Mouse (Mus musculus): Measurements from ENCODE around the gene Pbx2. TPM values are rescaled to one million over a fixed set of nuclear protein-coding genes. Genes with fewer than 3 reads are reported as not detected.

Gene Pbx2
- total RNA-seq, 1 experiment from 2014 or later: 29.4 TPM

DNA sequence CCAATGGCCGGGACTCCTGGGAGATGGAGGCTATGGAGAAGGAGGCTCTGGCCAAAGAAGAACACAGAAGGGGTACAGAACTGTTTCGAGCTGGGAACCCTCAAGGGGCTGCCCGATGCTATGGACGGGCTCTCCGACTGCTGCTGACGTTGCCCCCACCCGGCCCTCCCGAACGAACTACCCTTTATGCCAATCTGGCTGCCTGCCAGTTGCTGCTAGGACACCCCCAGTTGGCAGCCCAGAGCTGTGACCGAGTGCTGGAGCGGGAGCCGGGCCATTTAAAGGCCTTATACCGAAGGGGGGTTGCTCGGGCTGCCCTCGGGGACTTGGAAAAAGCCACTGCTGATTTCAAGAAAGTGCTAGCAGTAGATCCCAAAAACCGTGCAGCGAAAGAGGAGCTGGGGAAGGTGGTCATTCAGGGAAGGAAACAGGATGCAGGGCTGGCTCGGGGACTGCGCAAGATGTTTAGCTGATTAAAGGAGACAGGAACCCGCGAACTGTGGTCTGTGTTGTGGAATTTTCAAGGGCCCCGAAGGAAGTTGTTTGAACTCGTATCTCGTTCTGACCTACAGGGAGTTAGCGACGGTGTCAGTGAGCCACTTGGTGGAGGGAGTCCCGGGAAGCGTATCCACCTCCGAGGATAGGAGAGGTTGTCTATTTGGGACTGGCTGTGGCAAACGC, 54.9 kb downstream of the Pbx2 start:
- no peak for ATAC-seq (replicated peaks; ENCODE audit: low read depth, poor library complexity, severe bottlenecking)

Other genes starting within 250 kb of the Pbx2 start
- gene Btnl2, start 236.4 kb upstream of the Pbx2 start, total RNA-seq (2017): not detected in 2 replicates
- gene Btnl1, start 214.1 kb upstream of the Pbx2 start, total RNA-seq (2017): not detected in 2 replicates
- 4.2 and 6.4 TPM in 2 replicates for gene BC051142, start 192.4 kb upstream of the Pbx2 start, total RNA-seq (2017)
- gene Btnl4, start 113.9 kb upstream of the Pbx2 start, total RNA-seq (2017): not detected in 2 replicates
- gene Btnl6, start 73.9 kb upstream of the Pbx2 start, total RNA-seq (2017): not detected in 2 replicates
- gene Notch4, start 27.0 kb upstream of the Pbx2 start, total RNA-seq (2017): 1.5 TPM in 1 of 2 replicates, not detected in the other
- gene Gpsm3, start 1.5 kb upstream of the Pbx2 start, total RNA-seq (2017): 11.3 and 22.4 TPM in 2 replicates
- gene Ager, start 6.6 kb downstream of the Pbx2 start, total RNA-seq (2017): 0.73 and 1.4 TPM in 2 replicates
- 13.2 and 14.4 TPM in 2 replicates for gene Rnf5, start 12.4 kb downstream of the Pbx2 start, total RNA-seq (2017)
- gene Agpat1, start 13.0 kb downstream of the Pbx2 start, total RNA-seq (2017): 17.8 and 39.7 TPM in 2 replicates
- gene Egfl8, start 24.7 kb downstream of the Pbx2 start, total RNA-seq (2017): 1.6 and 2.4 TPM in 2 replicates
- gene Ppt2, start 37.2 kb downstream of the Pbx2 start, total RNA-seq (2017): 17.4 and 21.2 TPM in 2 replicates
- not detected in 2 replicates for gene Prrt1, start 38.3 kb downstream of the Pbx2 start, total RNA-seq (2017)
- gene Fkbpl, start 53.5 kb downstream of the Pbx2 start, total RNA-seq (2017): 20.6 and 31.6 TPM in 2 replicates
- 19.9 and 25.1 TPM in 2 replicates for gene Atf6b, start 55.9 kb downstream of the Pbx2 start, total RNA-seq (2017)
- gene Tnxb, start 79.3 kb downstream of the Pbx2 start, total RNA-seq (2017): not detected in 2 replicates
- 0.18 TPM in 1 of 2 replicates, not detected in the other for gene C4b, start 152.6 kb downstream of the Pbx2 start, total RNA-seq (2017)
- gene Cyp21a1, start 213.3 kb downstream of the Pbx2 start, total RNA-seq (2017): not detected in 2 replicates
- gene Stk19, start 245.7 kb downstream of the Pbx2 start, total RNA-seq (2017): 10.0 and 32.9 TPM in 2 replicates
- gene Dxo, start 245.8 kb downstream of the Pbx2 start, total RNA-seq (2017): 21.2 and 27.9 TPM in 2 replicates

All from common myeloid progenitor, adult 5-6 weeks (primary cell).